Mouse (Mus musculus): Measurements from ENCODE around the gene Tshz3.

The Tshz3 gene

DNA sequence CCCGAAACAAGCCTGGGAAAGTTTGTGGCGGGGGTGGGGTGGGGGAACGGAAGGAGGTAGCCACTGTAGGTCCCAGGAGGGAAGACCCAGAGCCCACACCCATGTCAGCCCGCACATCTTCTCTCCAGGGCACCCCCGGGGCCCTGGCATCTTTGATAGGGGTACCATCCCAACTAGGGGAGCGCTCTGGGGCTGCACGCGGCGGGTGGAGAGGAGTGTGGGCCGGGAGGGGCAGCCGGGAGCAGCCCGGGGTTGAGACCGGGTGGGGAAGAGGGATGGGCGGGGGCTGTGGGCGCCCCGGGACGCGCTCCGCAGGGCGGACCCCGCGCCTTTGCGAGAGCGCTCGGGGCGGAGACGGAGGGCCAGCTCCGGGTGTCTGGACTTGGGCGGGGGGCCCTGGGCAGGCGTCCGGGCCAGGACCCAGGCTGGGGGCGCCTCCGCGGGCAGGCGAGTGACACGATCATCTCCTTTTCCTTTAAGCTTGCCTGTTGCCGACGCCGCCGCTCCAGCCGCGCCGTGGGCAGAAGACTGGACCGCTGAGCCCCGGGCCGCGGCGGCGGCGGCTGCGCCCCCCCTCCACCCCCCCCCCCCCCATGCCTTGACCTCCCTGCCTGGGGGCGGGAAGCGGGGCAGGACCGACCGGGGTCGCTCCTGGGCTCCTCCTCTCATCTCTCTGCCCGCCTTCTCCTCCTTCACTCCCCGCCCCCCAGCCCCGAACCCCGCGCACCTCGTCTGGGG lies 631 bp upstream of the Tshz3 start:
- no peak for DNase-seq (ENCODE audit: low spot score)

- no peak for DNase-seq (ENCODE audit: low spot score)
Observed at GRCm38 (mm10) chr7:36698589-36698946, 650 bp downstream of the Tshz3 start.

DNA sequence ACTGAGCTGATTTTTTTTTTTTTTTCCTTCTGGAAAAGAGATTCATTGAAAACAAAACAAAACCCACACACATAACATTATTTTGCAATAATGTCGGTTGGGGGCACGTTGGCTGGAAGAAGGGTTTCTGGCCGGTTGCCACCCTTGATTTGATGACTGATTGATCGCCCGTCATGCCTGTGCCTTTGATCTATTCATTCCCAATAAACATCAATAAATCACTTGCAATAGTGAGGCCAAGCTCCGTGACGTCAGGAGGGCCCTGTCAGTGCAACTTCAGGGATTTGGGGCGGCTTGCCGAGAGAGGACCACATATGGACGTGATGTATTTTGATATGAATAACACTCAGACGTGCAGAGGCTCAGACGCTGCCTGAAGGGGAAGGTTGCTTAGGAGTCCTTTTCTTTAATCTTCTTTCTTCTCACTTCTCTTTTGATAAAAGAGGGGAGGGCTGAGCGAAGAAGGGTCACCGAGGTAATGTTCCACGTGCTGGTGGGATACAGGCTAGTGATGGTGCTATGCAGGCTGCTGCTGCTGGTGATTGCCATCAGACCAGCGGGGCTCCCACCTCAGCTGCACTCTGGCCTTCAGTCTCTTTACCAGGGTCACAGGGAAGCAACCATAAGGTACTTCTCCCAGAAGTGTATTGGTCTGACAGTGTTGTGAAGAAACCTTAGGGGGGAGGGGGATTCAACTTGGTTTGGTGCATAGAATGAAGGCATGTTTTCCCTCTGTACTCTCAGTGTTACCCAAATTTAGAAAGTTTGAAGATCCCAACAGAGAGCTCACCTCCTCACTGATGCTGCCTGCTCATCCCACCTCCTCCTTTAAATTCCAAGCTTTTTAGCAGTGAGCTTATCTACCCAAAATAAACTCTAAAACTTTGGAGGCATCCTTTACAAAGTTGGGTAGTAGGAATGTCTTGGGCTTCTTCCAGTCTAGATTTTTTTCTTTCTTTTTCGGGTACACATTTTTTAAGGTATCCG lies 1.4 kb downstream of the Tshz3 start:
- DNase-seq (ENCODE audit: low spot score): no peak

DNA sequence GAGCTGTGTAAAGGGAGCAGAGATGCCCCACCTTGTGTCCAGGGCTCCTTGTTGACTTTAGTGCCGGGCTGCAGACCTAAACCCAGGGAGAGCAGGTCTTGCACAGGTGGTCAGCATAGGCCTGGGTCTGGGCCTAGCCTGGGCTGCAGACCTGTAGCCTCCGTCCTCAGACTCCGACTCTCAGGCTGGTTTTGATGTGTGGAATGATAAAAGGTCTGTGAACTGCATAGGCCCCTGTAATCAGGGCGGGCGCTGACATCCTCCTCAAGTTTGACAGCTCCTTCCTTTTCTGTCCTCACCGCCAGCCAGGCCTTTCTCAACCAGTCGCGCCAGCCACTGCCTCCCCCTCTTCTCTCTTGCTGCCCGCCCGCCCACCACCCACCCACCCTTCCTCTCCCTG lies 8.7 kb downstream of the Tshz3 start:
- no peak for DNase-seq (ENCODE audit: low spot score)

DNA sequence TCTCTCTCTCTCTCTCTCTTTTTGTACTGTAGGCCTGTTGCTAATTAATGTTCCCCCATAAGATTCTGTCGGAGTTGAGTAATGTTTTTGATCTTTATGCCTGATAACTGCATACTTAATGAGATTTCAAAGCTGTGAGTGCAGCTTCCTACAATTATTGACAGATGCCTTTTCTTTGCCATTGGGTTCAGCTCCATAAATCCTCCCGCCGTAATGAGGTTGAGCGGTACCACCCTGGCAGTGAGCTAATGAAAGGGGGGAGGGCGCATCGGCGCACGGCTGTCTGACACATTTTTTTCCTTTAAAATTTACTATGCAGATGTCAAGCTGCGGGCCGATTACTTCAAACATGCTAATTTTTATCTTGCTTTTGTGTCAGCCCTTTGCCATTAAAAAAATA lies 9.3 kb downstream of the Tshz3 start:
- DNase-seq (ENCODE audit: low spot score): no peak

- DNase-seq (ENCODE audit: low spot score): no peak
Observed at GRCm38 (mm10) chr7:36707681-36708350, 9.9 kb downstream of the Tshz3 start.

- no peak for DNase-seq (ENCODE audit: low spot score)
Observed at GRCm38 (mm10) chr7:36708823-36709222, 10.9 kb downstream of the Tshz3 start.

GRCm38 (mm10) chr7:36709239-36709638 lies 11.3 kb downstream of the Tshz3 start:
- no peak for DNase-seq (ENCODE audit: low spot score)

DNA sequence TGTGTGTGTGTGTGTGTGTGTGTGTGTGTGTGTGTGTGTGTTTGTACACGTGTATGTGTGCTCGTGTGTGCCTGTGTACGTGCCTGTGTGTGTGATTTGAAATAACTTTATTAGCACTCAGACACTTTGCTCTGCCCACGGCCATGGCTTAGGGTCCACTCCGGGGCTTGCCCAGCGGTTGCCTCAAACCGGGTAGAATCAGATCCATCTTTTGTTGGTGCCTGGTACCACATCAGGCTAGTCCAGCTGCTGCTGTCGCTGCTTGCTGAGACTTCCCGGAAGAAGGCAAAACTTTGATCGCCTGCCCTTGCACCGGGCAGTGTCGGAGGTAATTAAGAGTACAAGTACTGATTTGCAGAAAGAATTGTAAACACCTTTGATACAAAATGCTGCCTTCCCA lies 12.1 kb downstream of the Tshz3 start:
- DNase-seq (ENCODE audit: low spot score): no peak

DNA sequence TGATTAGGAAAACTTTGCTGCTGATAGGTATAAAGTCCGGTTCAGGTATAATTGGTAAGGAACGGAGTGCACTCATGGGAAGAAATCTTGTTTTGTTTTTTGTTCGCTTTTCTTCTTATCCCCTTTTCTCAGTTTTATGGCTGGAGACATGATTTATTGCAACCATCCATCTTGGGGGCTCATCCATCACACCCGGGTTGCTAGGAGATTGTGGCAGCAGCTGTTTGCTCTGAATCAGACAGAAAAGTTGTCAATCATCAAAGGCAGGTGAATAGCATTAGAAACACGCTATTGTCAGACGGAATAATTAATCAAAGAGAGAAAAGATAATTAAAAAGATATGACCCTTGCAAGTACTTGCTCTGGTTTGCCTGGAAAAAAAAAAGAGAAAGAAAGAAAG lies 12.5 kb downstream of the Tshz3 start:
- no peak for DNase-seq (ENCODE audit: low spot score)

GRCm38 (mm10) chr7:36711766-36712165 lies 13.8 kb downstream of the Tshz3 start:
- DNase-seq (ENCODE audit: low spot score): no peak

GRCm38 (mm10) chr7:36714323-36714722 lies 16.4 kb downstream of the Tshz3 start:
- no peak for DNase-seq (ENCODE audit: low spot score)

DNA sequence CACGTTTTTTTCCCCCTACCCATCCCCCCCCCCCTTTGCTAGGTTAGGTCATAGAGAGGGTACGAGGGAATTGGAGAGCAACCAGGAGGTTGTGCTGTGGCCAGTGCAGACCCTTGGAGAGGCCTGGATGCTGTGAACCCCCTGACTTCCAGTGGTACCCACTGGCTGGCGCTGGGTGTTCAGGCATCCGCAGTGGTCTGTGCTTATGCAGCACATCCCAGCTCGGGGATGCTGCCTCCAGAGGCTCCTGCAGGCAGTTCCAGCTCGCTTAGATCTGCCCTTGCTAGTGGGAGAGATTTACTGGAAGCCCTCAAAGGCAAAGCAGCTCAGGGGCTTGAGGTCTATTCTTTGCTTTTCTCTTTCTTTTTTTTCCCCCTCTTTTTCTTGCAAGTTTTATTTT lies 19.3 kb downstream of the Tshz3 start:
- DNase-seq (ENCODE audit: low spot score): no peak

- DNase-seq (ENCODE audit: low spot score): no peak
Observed at GRCm38 (mm10) chr7:36720830-36721229, 22.9 kb downstream of the Tshz3 start.

DNA sequence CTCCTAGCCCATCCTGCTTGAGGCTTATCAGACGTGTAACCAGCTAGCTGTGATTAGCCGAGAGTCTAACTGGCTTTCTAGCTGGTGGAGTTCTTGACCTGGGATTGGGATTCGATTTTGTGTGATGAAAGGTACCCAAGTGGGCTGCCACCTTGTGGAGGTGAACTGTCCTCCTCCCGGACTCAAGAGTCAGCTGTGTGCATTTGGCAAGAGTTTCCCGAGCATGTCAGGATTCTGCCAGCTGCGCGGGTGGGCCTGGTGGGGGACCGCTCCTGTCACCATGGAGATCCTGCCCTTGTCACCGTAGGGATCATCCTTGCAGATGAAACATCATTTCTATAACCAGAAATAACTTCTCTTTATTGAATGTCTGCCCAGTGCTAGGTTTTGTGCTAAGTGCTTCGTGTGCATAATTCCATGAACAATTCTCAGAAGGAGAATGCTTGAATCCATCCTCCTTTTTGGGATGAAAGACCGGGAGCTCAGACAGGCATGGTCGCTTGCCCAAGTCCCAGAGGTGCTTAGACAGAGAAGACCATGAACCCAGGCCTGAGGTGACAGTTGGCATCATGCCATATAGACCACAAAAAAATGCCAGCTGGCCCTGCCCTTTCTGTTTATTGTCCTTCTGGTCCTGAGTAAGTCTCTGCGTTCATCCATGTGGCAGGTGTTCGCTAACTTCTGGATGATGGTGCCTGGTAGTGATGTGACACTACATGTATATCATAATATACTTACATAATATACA lies 38.6 kb downstream of the Tshz3 start:
- DNase-seq (ENCODE audit: low spot score): no peak

GRCm38 (mm10) chr7:36751480-36751879 lies 53.6 kb downstream of the Tshz3 start:
- no peak for DNase-seq (ENCODE audit: low spot score)

DNA sequence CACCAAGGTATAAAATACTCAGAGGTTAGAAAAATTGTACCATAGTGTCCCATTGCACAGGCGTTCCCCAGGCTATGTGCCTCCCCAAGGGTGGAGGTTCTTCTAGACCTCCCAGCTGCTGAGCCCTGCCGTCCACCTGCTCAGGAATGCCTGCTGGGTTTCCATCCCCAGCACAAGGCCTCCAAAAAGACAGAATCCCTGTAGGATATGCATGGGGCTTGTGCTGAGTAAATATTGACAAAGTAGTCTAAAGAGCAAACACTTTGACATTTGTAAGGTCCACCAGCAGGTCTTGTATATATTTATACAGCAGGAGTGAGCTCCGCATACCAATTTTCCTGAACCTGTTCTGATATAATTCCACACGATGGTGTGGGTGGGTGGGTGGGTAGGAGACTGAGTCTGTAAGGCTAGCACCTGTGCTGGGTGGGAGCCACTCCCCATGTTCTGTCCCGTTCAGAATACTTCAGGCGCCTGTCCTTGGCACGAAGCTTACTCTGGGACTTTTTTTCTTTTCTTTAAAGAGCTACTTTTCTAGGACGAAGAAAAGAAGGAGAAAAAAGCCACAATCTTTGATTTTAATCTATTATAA lies 69.7 kb downstream of the Tshz3 start:
- no peak for DNase-seq (ENCODE audit: low spot score)

GRCm38 (mm10) chr7:36773086-36773485 lies 75.2 kb downstream of the Tshz3 start:
- DNase-seq (ENCODE audit: low spot score): no peak

DNA sequence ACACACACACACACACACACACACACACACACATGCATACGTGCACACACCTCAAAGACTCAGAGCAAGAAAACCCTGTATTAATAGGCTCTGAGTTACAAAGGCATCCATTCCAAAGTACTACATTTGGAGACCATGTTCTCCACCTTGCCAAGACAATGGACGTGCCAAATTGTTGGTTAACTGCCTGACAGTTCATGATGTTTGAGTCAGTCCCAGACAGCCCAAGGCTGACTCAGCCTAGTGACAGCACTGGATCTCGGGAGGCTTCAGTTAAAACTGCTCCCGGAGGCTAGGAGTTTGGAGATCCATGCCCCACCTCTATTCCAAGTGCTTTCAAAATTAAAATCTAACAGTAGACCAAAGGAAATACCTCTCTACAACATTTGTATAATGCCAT lies 79.0 kb downstream of the Tshz3 start:
- no peak for DNase-seq (ENCODE audit: low spot score)

- DNase-seq (ENCODE audit: low spot score): no peak
Observed at GRCm38 (mm10) chr7:36778456-36778855, 80.5 kb downstream of the Tshz3 start.

DNA sequence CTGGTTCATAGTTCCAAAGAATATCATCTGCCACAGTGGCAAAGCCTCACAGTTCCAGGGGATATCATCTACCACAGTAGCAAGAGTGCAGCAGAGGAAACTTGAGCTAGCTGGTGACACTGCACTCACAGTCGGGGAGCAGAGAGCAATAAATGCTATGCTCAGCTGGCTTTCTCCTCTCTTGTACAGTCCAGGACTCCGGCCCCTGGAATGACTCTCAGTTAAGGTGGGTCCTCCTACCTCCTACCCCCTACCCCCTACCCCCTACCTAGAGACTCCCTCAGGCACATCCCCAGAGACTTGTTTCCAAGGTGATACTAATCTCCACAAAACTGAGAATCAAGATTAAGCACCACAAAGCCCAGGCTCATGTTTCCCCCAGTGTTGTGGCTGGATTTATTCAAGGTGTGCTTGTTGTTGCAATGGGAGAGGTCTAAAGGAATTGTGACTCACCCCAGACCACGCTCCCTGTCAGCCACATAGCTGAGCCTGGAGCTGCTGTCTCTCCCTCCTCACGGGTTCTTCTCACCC lies 86.4 kb downstream of the Tshz3 start:
- DNase-seq (ENCODE audit: low spot score): no peak
